Mouse (Mus musculus) ES-Bruce4 (cell line): ENCODE measurements at regions not wholly inside any gene's neighbourhood (a gene's known extent, or its start where the extent isn't known, plus 50 kb on each side); places are given as distances from the start of the nearest gene placed in this dataset.

ENCODE experiments used
- EP300 ChIP-seq: IDR thresholded peaks from 2 replicates; pipeline ENCODE4 v1.6.1; 2011; ENCODE audit warnings: low read depth, low read length; ENCODE audit not compliant: insufficient read depth
- POLR2A ChIP-seq: IDR thresholded peaks from one replicate; pipeline ENCODE4 v1.8.1; 2011; ENCODE audit warnings: low read length; ENCODE audit not compliant: insufficient read depth

DNA sequence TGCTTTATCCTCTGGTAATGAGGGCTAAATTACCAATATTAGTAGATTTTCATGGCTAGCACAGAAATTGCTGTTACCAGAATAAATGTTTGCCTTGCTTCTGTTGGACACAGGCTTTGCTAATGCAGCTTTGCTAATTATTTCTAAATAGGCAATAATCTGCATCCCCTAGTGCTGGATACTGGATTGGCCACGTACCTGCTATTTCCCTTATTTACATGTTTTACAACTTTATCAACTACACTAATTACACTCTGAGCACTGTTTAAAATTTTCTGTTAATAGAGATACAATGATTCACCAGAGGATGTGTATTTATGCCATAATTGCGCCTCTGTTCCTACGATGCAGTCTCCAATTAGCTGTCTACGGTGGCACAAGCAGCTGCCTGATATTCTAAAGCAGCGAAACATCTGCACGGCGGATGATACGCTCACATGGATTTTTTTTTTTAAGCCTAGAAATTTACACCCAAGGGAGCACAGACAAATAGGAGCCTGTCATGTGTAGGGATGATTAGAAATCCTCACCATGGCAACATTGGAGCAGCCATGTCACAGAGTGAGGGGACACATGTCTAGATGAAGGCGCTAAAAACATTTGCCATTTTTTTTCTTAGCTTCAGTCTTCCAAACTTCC is 893.8 kb upstream of the Mms22l start:
- no peak for TF ChIP-seq POLR2A
- no peak for TF ChIP-seq EP300
